Mouse (Mus musculus) midbrain, embryonic 14.5 days (tissue): ENCODE measurements around the gene Art3. TPM values are rescaled to one million over a fixed set of nuclear protein-coding genes. Genes with fewer than 3 reads are reported as not detected.
A peak's percentile ranks its signal among the peaks of the same experiment; 100 is the strongest.

ENCODE experiments used
- ATAC-seq: fragments of 200-750 bp; cut with Nextera tagmentation; 2 replicates; pipeline ENCODE4 v1.8.0; 2017; ENCODE audit warnings: moderate number of reproducible peaks, moderate library complexity; ENCODE audit not compliant: low FRiP score, low TSS enrichment
- DNase-seq: peaks from one replicate; pipeline ENCODE4 v3.0.0-alpha.2; 2015
- H3K27ac ChIP-seq: fragments of 300-500 bp; sonication (generic); replicated peaks from 2 replicates; pipeline ENCODE4 v1.5.1; 2014; ENCODE audit warnings: mild to moderate bottlenecking, low read depth, low read length, moderate library complexity
- H3K27me3 ChIP-seq: fragments of 300-500 bp; sonication (generic); 2 replicates; pipeline ENCODE4 v1.6.1; 2014; ENCODE audit warnings: low read length, control low read depth, mixed read lengths; ENCODE audit not compliant: control insufficient read depth, insufficient read depth
- H3K36me3 ChIP-seq: fragments of 300-500 bp; sonication (generic); 2 replicates; pipeline ENCODE4 v1.6.1; 2014; ENCODE audit warnings: low read length, control low read depth; ENCODE audit not compliant: control insufficient read depth, insufficient read depth
- H3K4me1 ChIP-seq: fragments of 300-500 bp; sonication (generic); 2 replicates; pipeline ENCODE4 v1.6.1; 2014; ENCODE audit warnings: mild to moderate bottlenecking, antibody characterized with exemption, low read length, control low read depth; ENCODE audit not compliant: control insufficient read depth, insufficient read depth
- H3K4me2 ChIP-seq: fragments of 300-500 bp; sonication (generic); 2 replicates; pipeline ENCODE4 v1.6.1; 2014; ENCODE audit warnings: mild to moderate bottlenecking, low read length, moderate library complexity
- H3K4me3 ChIP-seq: fragments of 300-500 bp; sonication (generic); replicated peaks from 2 replicates; pipeline ENCODE4 v1.5.1; 2014; ENCODE audit warnings: low read depth, low read length
- H3K9ac ChIP-seq: fragments of 300-500 bp; sonication (generic); replicated peaks from 2 replicates; pipeline ENCODE4 v1.6.1; 2014; ENCODE audit warnings: mild to moderate bottlenecking, low read length, moderate library complexity
- H3K9me3 ChIP-seq: fragments of 300-500 bp; sonication (generic); 2 replicates; pipeline ENCODE4 v1.6.1; 2016; ENCODE audit warnings: low read length, control low read depth, mixed read lengths; ENCODE audit not compliant: control insufficient read depth
- WGBS: fragments of 180-500 bp; shearing (Covaris S2); extraction: QIAGEN DNeasy Blood & Tissue Kit; methylation state at CpG from one replicate; pipeline ENCODE4 v1.1.7; 2014; 5-methylcytosine and 5-hydroxymethylcytosine counted together
- polyA plus RNA-seq: library from polyadenylated mRNA; unstranded; fragments of >200 nt; fragmentation: Nextera tagmentation; extraction: Ambion mirVana; gene quantifications from 2 replicates; pipeline ENCODE4 v1.2.1, GENCODE M21; 2014

Art3 gene
- polyA plus RNA-seq, 1 experiment from 2014 or later: 6.1 TPM

DNA sequence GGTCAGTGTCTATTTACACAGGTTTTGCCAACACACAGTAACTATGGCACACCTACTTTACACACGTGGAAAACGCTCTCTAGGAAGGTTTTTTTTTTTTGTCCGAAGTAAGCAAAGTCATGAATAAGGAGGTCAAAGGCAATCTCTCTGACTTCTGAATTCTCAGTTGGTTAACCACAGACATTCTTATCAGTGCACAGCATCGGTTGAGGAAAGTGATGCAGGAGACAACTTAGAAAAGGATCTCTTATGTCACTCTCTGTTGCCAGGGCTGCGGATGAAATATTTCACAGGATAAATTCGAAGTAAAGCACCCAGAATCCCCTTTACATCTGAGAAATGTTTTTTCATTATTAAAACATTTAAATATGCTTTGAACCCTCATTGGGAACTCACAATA, 4.3 kb upstream of the Art3 start:
- no peaks in the 10 kb centered on the region for H3K36me3 ChIP-seq
- H3K27me3 ChIP-seq: no peaks in the 10 kb centered on the region
- 87% methylated on average over 6 of the region's 6 CpGs for WGBS
- no peaks in the 10 kb centered on the region for H3K4me1 ChIP-seq
- no peak overlapping the region for H3K9ac ChIP-seq
- ATAC-seq: no peak
- H3K4me2 ChIP-seq: no peak overlapping the region
- no peaks in the 10 kb centered on the region for H3K9me3 ChIP-seq
- H3K27ac ChIP-seq: no peak overlapping the region
- DNase-seq: no peak
- no peak overlapping the region for H3K4me3 ChIP-seq

DNA sequence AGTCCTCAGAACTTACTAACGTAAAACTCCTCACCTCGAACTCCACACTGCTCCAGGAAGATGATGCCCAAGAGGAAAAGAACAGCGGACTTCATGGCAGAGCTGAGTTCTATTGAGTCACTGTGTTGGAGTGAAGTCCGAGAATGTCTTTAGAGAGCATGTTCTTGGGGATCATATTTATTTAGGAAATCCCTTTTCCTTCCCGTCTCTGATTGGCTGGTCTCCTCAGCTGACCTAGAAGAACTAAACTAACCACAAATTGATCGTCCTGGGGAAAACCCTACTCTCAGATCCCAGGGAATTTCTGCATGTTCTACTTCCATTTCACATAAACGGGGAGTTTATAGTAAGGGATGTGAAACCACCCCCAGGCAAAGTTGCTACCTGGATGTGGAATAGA, 3.7 kb upstream of the Art3 start, which contains the start of gene Cxcl9:
Gene Cxcl9 (minus strand): TSS at position 151 of the 400 bp plus-strand sequence.
- H3K36me3 ChIP-seq: no peaks in the 10 kb centered on the region
- H3K4me1 ChIP-seq: no peaks in the 10 kb centered on the region
- H3K4me3 ChIP-seq: no peak within 1 kb of the TSS
- no peak within 1 kb of the TSS for H3K27ac ChIP-seq
- no peaks in the 10 kb centered on the region for H3K27me3 ChIP-seq
- no peak within 1 kb of the TSS for H3K4me2 ChIP-seq
- DNase-seq (no peak), ATAC-seq (no peak)
- WGBS: 92% methylated on average over 7 of the region's 7 CpGs
- no peak within 1 kb of the TSS for H3K9ac ChIP-seq
- H3K9me3 ChIP-seq: no peaks in the 10 kb centered on the region

DNA sequence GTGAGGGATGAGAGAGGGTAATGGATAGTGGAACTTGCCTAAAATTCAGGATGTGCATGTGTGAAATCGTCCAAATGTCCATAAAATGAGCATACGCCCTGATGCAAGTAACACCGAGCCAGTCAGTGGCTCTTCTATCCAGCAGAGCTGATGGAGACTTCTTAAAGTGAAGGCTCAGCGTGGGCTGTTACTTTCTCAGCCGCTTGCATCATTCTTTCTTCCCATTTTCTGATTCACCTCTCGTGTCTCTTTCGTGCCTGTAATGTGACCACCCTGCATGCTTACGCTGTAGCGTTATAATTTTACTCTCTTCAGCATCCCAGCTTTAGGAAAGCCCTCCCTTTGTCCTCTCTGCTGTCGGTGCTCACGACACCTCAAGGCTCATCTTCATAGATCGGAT, 505 bp upstream of the Art3 start:
- ATAC-seq: no peak
- Histone ChIP-seq H3K4me1 (no peaks in the 10 kb centered on the region), H3K9me3 (no peaks in the 10 kb centered on the region), H3K4me3 (no peak overlapping the region), H3K27ac (no peak overlapping the region), H3K9ac (no peak overlapping the region), H3K36me3 (no peaks in the 10 kb centered on the region), H3K27me3 (no peaks in the 10 kb centered on the region), H3K4me2 (no peak overlapping the region)
- DNase-seq: no peak
- 93% methylated on average over 12 of the region's 12 CpGs for WGBS

DNA sequence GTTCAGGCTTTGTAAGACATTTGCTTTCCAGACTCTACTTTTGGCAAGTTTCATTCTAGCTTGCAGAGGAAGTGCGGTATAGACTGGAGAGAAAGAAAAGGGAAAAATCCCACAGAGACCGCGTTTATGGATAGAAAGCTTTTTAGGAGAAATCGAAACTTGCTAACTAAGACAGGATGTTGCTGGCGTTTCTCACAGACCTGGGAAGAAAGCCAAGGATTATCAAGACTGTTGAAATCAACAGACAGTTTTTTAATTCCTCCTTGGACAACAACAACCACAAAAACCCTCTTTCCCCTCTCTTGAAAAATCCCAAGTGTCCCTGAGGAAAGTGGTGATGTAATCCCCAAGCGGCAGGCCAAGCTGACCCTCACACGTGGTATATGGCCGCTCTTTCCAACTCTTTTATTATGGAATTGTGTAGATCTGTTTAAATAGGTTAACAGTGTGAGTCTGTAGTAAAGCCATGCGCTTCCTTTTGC, 773 bp downstream of the Art3 start:
- H3K4me1 ChIP-seq: no peaks in the 10 kb centered on the region
- no peaks in the 10 kb centered on the region for H3K36me3 ChIP-seq
- no peaks in the 10 kb centered on the region for H3K9me3 ChIP-seq
- H3K9ac ChIP-seq: no peak overlapping the region
- DNase-seq (peak; percentile 7), ATAC-seq (no peak)
- no peak overlapping the region for H3K4me2 ChIP-seq
- H3K27ac ChIP-seq: no peak overlapping the region
- H3K27me3 ChIP-seq: no peaks in the 10 kb centered on the region
- 74% methylated on average over 9 of the region's 9 CpGs for WGBS
- H3K4me3 ChIP-seq: no peak overlapping the region

DNA sequence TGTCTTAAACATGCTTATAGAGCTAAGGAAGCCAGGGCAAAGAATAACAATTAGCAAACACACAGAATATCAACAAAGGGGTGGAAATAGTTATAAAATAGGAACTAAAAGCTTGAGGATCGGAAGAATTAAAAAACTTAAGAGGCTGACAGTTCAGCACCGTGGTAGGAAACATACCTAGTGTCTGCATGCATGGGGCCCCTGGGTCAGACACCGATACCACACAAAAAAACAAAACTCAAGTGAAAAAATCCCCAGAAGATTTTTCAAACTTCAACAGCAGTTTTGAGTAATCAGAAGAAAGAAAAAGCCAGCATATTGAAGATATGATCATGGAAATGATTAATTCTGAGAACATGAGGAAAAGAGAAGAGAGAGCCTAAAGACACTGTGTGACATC, 5.1 kb downstream of the Art3 start:
- no peak overlapping the region for H3K4me2 ChIP-seq
- no peaks in the 10 kb centered on the region for H3K36me3 ChIP-seq
- no peaks in the 10 kb centered on the region for H3K4me1 ChIP-seq
- H3K27me3 ChIP-seq: no peaks in the 10 kb centered on the region
- DNase-seq: no peak
- H3K9ac ChIP-seq: no peak overlapping the region
- H3K9me3 ChIP-seq: no peaks in the 10 kb centered on the region
- ATAC-seq: no peak
- no peak overlapping the region for H3K27ac ChIP-seq
- H3K4me3 ChIP-seq: no peak overlapping the region
- 81% methylated on average over 3 of the region's 3 CpGs for WGBS

DNA sequence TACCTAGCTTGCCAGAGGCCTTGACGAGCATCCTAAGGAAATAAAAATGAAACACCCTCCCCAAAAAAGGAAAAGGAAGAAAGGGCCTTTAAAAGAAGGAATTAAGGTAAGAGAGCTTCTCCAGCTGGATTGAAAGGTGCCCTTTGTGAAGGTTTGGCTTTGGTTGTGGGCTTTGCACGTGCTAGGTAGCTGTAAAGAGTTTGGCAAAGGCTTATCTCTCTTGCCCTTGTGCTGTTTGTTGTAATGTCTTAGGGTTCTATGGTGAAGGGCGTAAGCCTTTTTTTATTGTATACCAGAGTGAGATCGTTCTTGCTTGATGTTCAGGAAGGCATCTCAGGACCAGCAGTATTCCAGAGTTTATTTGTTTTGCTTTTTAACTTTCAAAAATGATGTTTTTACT, 9.0 kb downstream of the Art3 start:
- H3K27me3 ChIP-seq: no peaks in the 10 kb centered on the region

DNA sequence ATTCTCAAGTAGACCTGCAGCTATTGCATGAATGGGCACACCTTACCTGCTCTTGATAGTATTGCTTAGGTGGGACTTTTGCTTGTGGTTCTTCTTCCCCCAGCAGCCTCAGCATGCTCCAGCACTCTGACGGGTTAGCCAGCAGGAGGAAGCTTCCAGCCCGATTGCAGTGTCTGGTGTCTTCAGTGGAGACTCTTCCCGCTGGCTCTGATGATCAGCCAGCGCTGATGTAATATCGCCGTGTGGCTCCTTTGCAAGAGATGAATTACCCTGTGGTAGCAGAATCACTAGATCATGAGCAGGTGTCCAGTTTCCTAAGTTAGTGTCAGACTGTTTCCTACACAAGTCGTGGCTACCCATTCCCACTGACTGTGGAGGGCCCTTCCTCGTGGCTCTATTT, 13.4 kb downstream of the Art3 start:
- ATAC-seq: no peak

More for the DNA sequence above, 9.0 kb downstream of the Art3 start:
- WGBS: 79% methylated on average over 4 of the region's 4 CpGs
- no peak for DNase-seq
- H3K27ac ChIP-seq: no peak overlapping the region
- no peak for ATAC-seq
- no peaks in the 10 kb centered on the region for H3K4me1 ChIP-seq
- no peak overlapping the region for H3K4me2 ChIP-seq
- H3K36me3 ChIP-seq: no peaks in the 10 kb centered on the region
- no peak overlapping the region for H3K9ac ChIP-seq
- H3K4me3 ChIP-seq: no peak overlapping the region
- no peaks in the 10 kb centered on the region for H3K9me3 ChIP-seq

DNA sequence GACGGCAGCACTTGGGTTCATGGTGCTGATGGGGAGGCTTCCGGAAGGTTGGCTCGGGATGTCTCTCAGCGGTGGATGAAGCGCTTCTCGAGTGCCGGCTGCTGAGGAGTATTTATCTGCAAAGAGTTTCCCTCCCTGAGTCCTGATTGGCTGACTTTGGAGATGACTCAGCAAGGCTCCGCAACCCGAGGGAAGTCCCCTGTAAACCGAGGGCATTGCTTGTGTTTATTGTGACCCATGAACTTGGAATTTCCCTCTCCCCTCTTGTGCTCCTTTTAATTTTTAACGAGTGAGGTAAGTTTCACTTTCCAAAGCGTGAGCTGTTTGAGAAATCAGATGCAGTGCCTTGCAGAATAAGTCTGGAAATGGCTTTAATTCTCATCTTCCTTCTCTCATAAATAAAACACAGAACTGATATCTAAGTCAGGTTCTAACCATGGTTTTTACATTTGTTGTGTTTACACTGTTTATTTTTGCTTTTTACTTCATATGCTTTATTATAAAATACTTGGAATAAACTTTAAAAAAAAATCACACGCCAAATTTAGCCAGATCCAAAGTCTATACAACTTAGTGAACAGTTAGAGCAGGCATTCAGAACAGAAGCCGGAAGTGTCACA, 17.3 kb downstream of the Art3 start, which contains the start of gene Cxcl10:
Gene Cxcl10 (minus strand): TSS at position 96 of the 620 bp plus-strand sequence.
- WGBS: 24% methylated on average over 14 of the region's 14 CpGs
- Histone ChIP-seq H3K9me3 (no peaks in the 10 kb centered on the region), H3K27me3 (peaks cover 3% of the 10 kb centered on the region; the same call in 1 of the 2 replicates), H3K9ac (no peak within 1 kb of the TSS), H3K36me3 (no peaks in the 10 kb centered on the region), H3K4me3 (0 out of 2 replicates have a peak within 1 kb of the TSS, but pooled peaks have one; percentile 19), H3K4me1 (0 out of 2 replicates have a peak, but pooled peaks cover 3% of the 10 kb centered on the region), H3K4me2 (peak within 1 kb of the TSS; percentile 48), H3K27ac (no peak within 1 kb of the TSS)
- DNase-seq (peak; percentile 62), ATAC-seq (no peak)

More for the DNA sequence above, 13.4 kb downstream of the Art3 start:
- 86% methylated on average over 8 of the region's 8 CpGs for WGBS
- H3K4me1 ChIP-seq: 0 out of 2 replicates have a peak, but pooled peaks cover 3% of the 10 kb centered on the region
- no peaks in the 10 kb centered on the region for H3K9me3 ChIP-seq
- no peaks in the 10 kb centered on the region for H3K36me3 ChIP-seq
- H3K27me3 ChIP-seq: peaks cover 3% of the 10 kb centered on the region; the same call in 1 of the 2 replicates
- no peak overlapping the region for H3K27ac ChIP-seq
- no peak overlapping the region for H3K4me3 ChIP-seq
- H3K4me2 ChIP-seq: no peak overlapping the region
- H3K9ac ChIP-seq: no peak overlapping the region
- no peak for DNase-seq

DNA sequence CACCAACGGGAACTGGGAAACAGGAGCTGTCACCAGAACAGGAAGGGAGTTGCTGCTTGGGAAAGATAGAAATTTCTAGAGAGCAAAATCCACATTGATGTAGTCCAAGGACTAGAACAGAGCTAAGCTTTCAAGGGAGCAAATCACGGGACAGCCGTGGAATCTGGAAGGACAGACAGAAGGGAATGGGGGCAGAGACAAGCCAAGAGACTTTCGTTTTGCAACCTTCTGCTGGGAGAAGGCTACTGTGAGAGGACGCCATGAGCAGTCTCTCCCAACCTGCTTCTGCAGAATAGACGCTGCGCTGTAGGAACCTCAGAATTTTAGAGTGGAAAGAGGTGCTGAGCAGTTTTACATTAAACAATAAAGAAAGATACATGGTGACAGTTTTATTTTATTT, 18.1 kb downstream of the Art3 start:
- H3K9me3 ChIP-seq: no peaks in the 10 kb centered on the region
- no peak for DNase-seq
- 85% methylated on average over 7 of the region's 7 CpGs for WGBS

More for the DNA sequence above, 18.1 kb downstream of the Art3 start:
- no peak overlapping the region for H3K4me3 ChIP-seq
- H3K27ac ChIP-seq: no peak overlapping the region
- H3K4me2 ChIP-seq: no peak overlapping the region
- no peak for ATAC-seq
- no peak overlapping the region for H3K9ac ChIP-seq
- H3K36me3 ChIP-seq: no peaks in the 10 kb centered on the region
- peaks cover 3% of the 10 kb centered on the region; the same call in 1 of the 2 replicates for H3K27me3 ChIP-seq
- 0 out of 2 replicates have a peak, but pooled peaks cover 3% of the 10 kb centered on the region for H3K4me1 ChIP-seq
